ENCODE assay signal across 8 mouse cellular contexts in genomic region chr10:88503421-88504314, GRCm38 (mm10). TPM values are rescaled to one million over a fixed set of nuclear protein-coding genes. Genes with fewer than 3 reads are reported as not detected.
DNase-seq lines count a peak whose midpoint lies in the region; ATAC-seq and TF ChIP-seq lines count a peak whose summit lies in the region.

Gene Chpt1, minus strand, starts transcription at chr10:88504073.

- H3K9me3 ChIP-seq in ES-E14 (ENCODE audit: control insufficient read depth, insufficient read depth, low read depth, low read length): no peaks in the 10 kb centered on the region
- no peaks in the 10 kb centered on the region for H3K9me3 ChIP-seq in forebrain, embryonic 15.5 days

- peak; percentile 70 for DNase-seq in ES-E14 (ENCODE audit: low read depth, low spot score)
- DNase-seq in cerebellum, adult 11 months: peak; percentile 79
- peak; percentile 92 to 95 for DNase-seq in heart, postnatal 14 days
- peak; percentile 54 to 85 for DNase-seq in layer of hippocampus, adult 18-20 months (ENCODE audit: low spot score in 2 of 2)
- peak; percentile 79 for DNase-seq in lung, adult 2 months
- peak; percentile 71 for DNase-seq in thymus, adult 18-20 months

- peak; percentile 85; the same call in 1 of the 2 replicates for TF ChIP-seq POLR2A in lung, adult 2 months (IDR thresholded peaks at IDR 0.05; ENCODE audit: borderline replicate concordance, extremely low read depth, low read depth, low read length)

- H3K27me3 ChIP-seq in forebrain, embryonic 15.5 days: no peaks in the 10 kb centered on the region

- peak within 1 kb of the TSS; percentile 75 to 77 for H3K4me3 ChIP-seq in ES-E14 (ENCODE audit: insufficient read depth in 1 of 2, low read depth in 1 of 2, low read length in 2 of 2, poor library complexity in 1 of 2, severe bottlenecking in 1 of 2)
- peak within 1 kb of the TSS; percentile 88 for H3K4me3 ChIP-seq in forebrain, embryonic 15.5 days
- H3K4me3 ChIP-seq in lung, adult 2 months (replicated peaks; ENCODE audit: extremely low read depth, low read depth, low read length): peak within 1 kb of the TSS; percentile 97

- under 1% methylated on average over 77 of the region's 80 CpGs for WGBS in forebrain, embryonic 15.5 days
- WGBS in lung, adult 2 months: 1% methylated on average over 62 of the region's 80 CpGs

- no peak within 1 kb of the TSS for H3K27ac ChIP-seq in ES-E14 (ENCODE audit: insufficient read depth, low read depth, low read length, poor library complexity, severe bottlenecking)
- H3K27ac ChIP-seq in forebrain, embryonic 15.5 days (replicated peaks): peak within 1 kb of the TSS; percentile 78

- H3K36me3 ChIP-seq in ES-E14 (ENCODE audit: control insufficient read depth, insufficient read depth, low read length, poor library complexity, severe bottlenecking): no peaks in the 10 kb centered on the region
- H3K36me3 ChIP-seq in forebrain, embryonic 15.5 days: no peaks in the 10 kb centered on the region

- in situ Hi-C loops in ES-E14 (cut with MboI; ENCODE audit: low sequenced_read_pairs in 2 of 2, unreplicated experiment in 2 of 2): no loop called here

- peak within 1 kb of the TSS; percentile 83 for H3K4me2 ChIP-seq in forebrain, embryonic 15.5 days (replicated peaks)

- ATAC-seq in forebrain, embryonic 15.5 days (replicated peaks): peak; percentile 96
- ATAC-seq in neutrophil, adult 5-6 weeks (ENCODE audit: extremely low read depth, insufficient number of reproducible peaks, low FRiP score, poor library complexity, severe bottlenecking): peak; percentile 78

- peaks cover 2 to 6% of the 10 kb centered on the region in 2 experiments; a peak in 1 of 4 replicates for H3K4me1 ChIP-seq in ES-E14 (ENCODE audit: control insufficient read depth in 2 of 2, insufficient read depth in 2 of 2, low read length in 2 of 2, poor library complexity in 1 of 2)
- peaks cover 20% of the 10 kb centered on the region for H3K4me1 ChIP-seq in forebrain, embryonic 15.5 days
- peaks cover 7% of the 10 kb centered on the region for H3K4me1 ChIP-seq in lung, adult 2 months (ENCODE audit: control insufficient read depth, insufficient read depth, low read length)

- peak within 1 kb of the TSS; percentile 77 for H3K9ac ChIP-seq in ES-E14 (ENCODE audit: insufficient read depth, low read depth, low read length, poor library complexity, severe bottlenecking)
- H3K9ac ChIP-seq in forebrain, embryonic 15.5 days (replicated peaks): peak within 1 kb of the TSS; percentile 84

- TF ChIP-seq CTCF in lung, adult 2 months (IDR thresholded peaks at IDR 0.05; ENCODE audit: insufficient read depth, low read length): no peak

- intact Hi-C loops in heart, postnatal 14 days (cut with DNase I): loop anchor here (5.0 kb wide), 1 partner anchor 126 kb away; the partner anchor contains the start of genes Dram1 and Gnptab

TF ChIP-seq in ES-E14, 5 proteins besides CTCF, POLR2A, EP300 and RAD21:
- TF ChIP-seq HCFC1 (IDR thresholded peaks at IDR 0.05; ENCODE audit: borderline replicate concordance, insufficient read depth, low read length) (no peak), ZC3H11A (IDR thresholded peaks at IDR 0.05; ENCODE audit: borderline replicate concordance, low read depth, low read length) (no peak), ZNF384 (IDR thresholded peaks at IDR 0.05; ENCODE audit: low read depth, low read length) (no peak), CHD2 (IDR thresholded peaks at IDR 0.05; ENCODE audit: low read depth, low read length) (no peak), MAFK (IDR thresholded peaks at IDR 0.05; ENCODE audit: insufficient read depth, low read depth, low read length) (no peak)

RNA-seq across cellular contexts. Expression of gene Chpt1, which starts in this region (rescaled TPM):
- 17.3 and 17.7 TPM in 2 replicates for total RNA-seq in ES-E14 (2012; rRNA removed)
- 11.5 and 11.9 TPM in 2 replicates for polyA plus RNA-seq in forebrain, embryonic 15.5 days (2015; fragmentation: Nextera tagmentation; extraction: Ambion mirVana)
- 100 to 1,000 TPM; 252 to 257 TPM for total RNA-seq in heart, postnatal 14 days (2021)
- 10 to 100 TPM; 39.3 to 39.5 TPM for total RNA-seq in layer of hippocampus, adult 18-20 months (2021)
- polyA plus RNA-seq in lung, adult 2 months (2012; rRNA removed): 73.3 and 92.1 TPM in 2 replicates
- 6.0 and 10.0 TPM in 2 replicates for total RNA-seq in neutrophil, adult 5-6 weeks (2017)

Comparison
In these comparisons a context has a peak if more than half of its experiments do, and no peak if none do; other contexts are left out.
1. RNA of gene Chpt1 (total RNA-seq): 252 to 257 TPM in heart, postnatal 14 days; 39.3 to 39.5 TPM in layer of hippocampus, adult 18-20 months, 17.3 to 17.7 TPM in ES-E14 and 6.0 to 10.0 TPM in neutrophil, adult 5-6 weeks; every median in the first group is over 4 times any median in the second.
2. Peak in every context shown above with its lines, with median percentiles within 50 percentile points of each other: DNase-seq and H3K4me3 ChIP-seq.